Mouse (Mus musculus) mouse trophoblast stem cell (cell line): ENCODE data around the gene Dusp27.

Source experiments
- in situ Hi-C, 2 experiments: fragments of 300-500 bp; cut with MseI, MboI; formaldehyde crosslinking; loops; 2 replicates in 1 of 2; 3 replicates in 1 of 2; pipeline ENCODE4 v1.15.1; 2025

Gene Dusp27

DNA sequence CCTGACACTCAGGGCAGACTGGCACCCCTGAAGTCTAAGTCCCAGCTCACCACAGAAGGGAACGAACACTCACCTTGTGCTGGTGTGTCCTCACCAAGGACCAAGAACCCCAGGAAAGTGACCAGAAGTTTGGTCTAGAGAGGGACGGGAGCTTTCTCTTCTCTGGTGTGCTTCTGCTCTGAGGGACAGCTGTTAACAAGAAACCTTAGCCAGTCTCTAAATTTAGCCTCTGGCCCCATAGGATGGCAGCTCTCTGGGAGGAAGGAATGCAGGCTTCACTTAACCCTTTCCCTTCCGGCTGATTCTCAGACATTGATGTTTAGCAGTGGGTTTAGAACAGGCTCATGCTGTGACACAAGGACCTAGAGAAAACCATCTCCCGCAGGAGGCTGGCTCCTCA, at the start of gene Dusp27:
TSS of gene Dusp27 (minus strand) at position 204 of the 400 bp plus-strand sequence.
- in situ Hi-C loops = no loop called here

DNA sequence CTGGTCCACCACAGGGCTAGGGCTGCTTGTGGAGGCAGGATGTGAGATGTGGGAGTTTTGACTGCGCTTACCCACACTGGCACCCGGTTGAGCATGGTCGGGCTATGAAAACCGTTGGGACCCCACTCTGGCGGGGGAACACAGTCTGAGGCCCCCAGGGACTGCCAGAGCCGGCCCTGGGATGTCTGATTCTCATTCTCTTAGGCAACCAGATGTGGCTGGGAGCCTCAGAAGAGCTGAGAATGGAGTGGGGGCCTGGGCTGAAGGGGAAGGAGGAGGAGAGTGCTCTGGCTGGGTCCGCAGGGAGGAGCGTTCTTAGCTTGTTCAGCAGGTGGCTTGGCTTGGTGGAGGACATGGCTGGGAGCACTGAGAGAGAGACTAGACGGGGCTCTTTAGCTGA, 45.9 kb upstream of the Dusp27 start:
- in situ Hi-C loops = no loop called here

GRCm38 (mm10) chr1:166172992-166173391, 45.3 kb upstream of the Dusp27 start:
- in situ Hi-C loops = no loop called here

DNA sequence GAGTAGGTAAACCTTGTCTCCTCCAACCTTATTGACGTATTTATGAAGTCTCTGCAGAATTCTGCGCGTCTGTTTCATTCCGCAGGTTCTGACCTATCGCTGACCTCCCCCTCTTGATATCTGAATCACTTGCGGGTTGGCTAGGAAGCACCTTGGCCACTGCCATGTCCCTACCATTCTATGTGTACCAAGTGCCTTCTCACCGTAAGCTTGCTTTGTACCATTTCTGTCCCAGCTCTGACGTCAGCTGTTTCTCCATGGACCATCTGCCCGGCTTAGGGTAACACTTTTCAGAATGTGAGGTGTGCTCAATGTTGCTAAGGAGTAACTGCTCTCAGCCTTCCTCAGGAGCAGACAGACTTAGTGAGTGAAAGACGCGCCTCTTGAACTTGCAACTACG, 43.1 kb upstream of the Dusp27 start:
- in situ Hi-C loops = no loop called here

- in situ Hi-C loops = loop anchor here in 1 of 2 experiments (10.0 kb wide), 1 partner anchor 195 kb away; no protein-coding TSS in a partner anchor
Measured at GRCm38 (mm10) chr1:166169713-166170112, 42.0 kb upstream of the Dusp27 start.

DNA sequence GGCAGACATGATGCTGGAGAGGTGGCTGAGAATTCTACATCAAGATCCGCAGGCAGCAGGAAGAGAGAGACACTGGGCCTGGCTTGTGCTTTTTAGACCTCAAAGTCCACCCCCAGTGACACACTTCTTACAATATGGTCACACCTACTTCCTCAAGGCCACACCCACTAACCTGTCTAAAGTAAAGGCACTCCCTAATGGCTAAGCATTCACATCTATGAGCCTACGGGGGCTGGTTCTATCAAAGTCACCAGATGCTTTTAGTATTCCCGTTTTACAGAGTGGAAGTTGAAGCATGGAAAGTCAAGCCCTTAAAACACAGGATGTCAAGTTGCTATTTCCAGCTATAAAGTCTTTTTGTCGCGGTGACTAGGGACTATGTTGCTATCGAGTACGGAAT, 40.3 kb upstream of the Dusp27 start:
- in situ Hi-C loops = loop anchor here in 1 of 2 experiments (10.0 kb wide), 1 partner anchor 197 kb away; no protein-coding TSS in a partner anchor

GRCm38 (mm10) chr1:166167405-166167804, 39.7 kb upstream of the Dusp27 start:
- in situ Hi-C loops = loop anchor here in 1 of 2 experiments (10.0 kb wide), 1 partner anchor 197 kb away; no protein-coding TSS in a partner anchor

DNA sequence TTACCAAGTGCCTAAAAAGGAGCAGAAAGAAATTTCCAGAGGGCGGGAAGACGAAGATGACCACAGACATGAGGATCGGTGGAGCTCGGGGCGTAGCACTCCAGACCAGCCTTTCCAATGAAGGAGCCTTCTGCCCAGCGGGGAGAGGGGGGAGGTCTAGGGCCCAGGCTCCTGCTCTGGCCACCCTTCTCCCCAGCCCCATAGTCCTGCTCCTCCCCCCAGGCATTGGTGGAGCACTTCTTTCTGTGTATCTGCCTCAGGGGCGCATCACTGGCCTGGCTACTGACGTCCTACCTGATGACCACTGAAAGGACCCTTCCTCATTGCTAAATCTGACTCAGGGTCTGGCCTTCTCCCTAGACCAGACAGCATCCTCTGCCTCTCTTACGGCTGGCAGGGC, 37.4 kb upstream of the Dusp27 start:
- in situ Hi-C loops = loop anchor here in 1 of 2 experiments (10.0 kb wide), 1 partner anchor 200 kb away; no protein-coding TSS in a partner anchor

DNA sequence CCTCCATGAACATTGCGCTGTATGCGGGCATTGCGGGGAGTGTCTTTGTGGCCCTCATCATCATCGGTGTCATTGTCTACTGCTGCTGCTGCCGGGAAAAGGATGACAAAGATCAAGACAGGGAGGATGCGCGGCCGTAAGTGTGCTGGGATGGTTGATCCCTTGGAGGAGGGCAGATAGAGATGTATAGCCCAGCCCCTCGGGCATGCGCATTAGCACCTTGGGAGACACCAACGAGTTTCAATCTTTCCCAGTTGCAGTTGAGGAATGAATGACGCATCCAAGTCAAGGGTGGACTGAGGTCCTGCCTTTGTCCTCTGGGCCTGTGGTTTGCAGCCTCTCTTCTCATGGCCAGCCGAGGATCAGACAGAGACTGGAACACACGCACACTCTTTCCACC, 36.9 kb upstream of the Dusp27 start:
- in situ Hi-C loops = loop anchor here (5.0 to 10.0 kb wide), 3 partner anchors 153 to 200 kb away; no protein-coding TSS in a partner anchor

DNA sequence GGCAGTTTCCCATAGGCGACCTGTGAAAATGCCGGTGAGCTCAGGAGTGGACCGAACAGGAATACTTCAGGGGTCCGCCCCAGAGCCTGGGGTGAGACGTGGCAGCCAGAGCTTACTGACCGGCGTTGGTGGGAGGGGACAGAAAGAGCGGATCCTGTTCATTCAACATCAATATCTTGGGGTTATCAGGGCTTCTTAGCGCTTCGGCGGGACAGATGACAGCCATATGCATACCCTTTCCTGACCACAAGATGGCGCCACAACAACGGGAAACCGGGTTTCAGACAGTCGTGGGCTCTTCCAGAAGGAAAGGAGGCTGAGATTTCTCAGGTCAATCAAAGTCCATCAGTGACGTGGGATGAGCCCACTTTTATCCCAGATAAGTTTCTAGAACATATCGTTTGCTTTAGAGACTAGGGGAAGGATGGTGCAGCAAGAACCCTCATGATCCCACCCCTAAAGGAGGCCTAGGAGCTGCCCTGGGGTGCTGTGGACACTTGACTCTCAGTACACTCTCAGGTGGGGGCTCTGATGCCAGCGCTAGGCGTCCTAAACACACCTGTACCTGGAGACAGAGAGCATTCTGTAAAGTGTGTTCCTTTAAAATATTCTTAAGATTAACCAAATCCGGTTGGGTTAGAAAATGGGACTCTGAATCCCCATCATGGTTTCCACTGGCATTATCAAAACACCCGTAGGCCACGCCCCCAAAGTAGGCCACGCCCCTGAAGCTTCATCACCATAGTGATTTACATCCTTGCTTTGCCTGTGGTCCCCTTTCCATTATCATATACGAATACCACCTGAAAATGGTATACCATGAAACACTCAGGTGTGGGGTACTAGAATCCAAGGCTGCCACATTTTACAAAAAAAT, 33.1 kb upstream of the Dusp27 start:
- in situ Hi-C loops = loop anchor here (5.0 to 10.0 kb wide), 3 partner anchors 156 to 204 kb away; no protein-coding TSS in a partner anchor

DNA sequence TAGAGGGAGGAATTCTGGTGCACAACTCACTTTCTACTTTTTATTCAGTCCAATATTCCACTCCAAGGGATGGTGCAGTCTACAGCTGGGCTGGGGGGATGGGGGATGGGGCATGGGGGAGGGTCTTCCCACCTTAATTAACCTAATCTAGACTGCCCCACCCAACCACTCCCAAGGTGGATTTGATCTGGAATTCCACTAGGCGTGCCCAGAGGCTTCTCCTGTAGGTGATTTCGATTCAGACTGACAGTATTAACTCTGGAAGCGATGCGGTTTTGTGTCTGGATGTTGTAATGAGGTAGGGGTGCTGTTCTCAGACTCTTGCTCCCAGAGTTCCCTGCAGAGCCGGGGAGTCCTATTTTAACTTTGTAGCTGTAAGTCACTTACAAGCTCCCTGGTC, 32.4 kb upstream of the Dusp27 start:
- in situ Hi-C loops = loop anchor here (5.0 to 10.0 kb wide), 3 partner anchors 157 to 205 kb away; no protein-coding TSS in a partner anchor

DNA sequence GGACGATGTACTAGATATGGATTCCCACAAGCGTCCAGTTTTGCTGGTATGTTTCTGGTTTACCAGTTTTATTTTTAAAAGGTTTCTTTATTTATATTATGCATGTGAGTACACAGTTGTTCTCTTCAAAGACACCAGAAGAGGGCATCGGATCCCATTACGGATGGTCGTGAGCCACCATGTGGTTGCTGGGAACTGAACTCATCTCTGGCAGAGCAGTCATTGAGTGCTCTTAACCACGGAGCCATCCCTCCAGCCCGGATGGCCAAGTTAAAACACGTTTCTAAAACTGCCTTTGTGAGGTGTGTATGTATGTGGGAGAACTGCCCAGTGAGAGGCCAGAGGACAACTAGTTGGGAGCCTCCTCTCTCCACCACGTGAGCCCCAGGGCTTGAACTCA, 30.9 kb upstream of the Dusp27 start:
- in situ Hi-C loops = loop anchor here (10.0 kb wide), 3 partner anchors 154 to 314 kb away; partner anchors contain the start of gene Pou2f1 (in 2 of the 2)

DNA sequence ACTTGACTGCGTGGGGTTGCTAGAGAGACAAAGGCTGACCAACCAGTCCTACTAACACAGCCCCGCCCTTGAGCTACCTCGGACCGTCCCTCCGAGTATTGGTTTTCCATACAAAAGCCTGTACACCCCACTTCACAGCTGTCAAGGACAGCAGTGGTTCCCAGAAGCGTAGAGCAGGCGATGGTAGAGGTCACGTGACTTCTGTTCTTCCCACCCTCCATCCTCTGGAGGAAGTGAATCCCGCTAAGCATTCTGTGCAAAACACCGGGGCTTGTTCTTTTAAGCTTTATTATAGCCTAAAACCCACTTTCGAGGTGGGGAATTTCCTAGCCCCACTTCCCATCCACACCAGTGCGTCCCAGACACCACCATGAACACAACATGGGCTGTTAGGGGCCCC, 30.0 kb upstream of the Dusp27 start:
- in situ Hi-C loops = loop anchor here (10.0 kb wide), 3 partner anchors 153 to 313 kb away; partner anchors contain the start of gene Pou2f1 (in 2 of the 2)

GRCm38 (mm10) chr1:166155113-166155494, 27.4 kb upstream of the Dusp27 start:
- in situ Hi-C loops = loop anchor here (10.0 kb wide), 3 partner anchors 150 to 310 kb away; partner anchors contain the start of gene Pou2f1 (in 2 of the 2)

- in situ Hi-C loops = loop anchor here (5.0 to 10.0 kb wide), 5 partner anchors 150 to 377 kb away; partner anchors contain the start of gene Pou2f1 (in 2 of the 2)
Measured at GRCm38 (mm10) chr1:166154162-166155112, 26.7 kb upstream of the Dusp27 start.

GRCm38 (mm10) chr1:166153351-166154120, 25.8 kb upstream of the Dusp27 start:
- in situ Hi-C loops = loop anchor here (5.0 to 10.0 kb wide), 5 partner anchors 149 to 376 kb away; partner anchors contain the start of gene Pou2f1 (in 2 of the 2)

DNA sequence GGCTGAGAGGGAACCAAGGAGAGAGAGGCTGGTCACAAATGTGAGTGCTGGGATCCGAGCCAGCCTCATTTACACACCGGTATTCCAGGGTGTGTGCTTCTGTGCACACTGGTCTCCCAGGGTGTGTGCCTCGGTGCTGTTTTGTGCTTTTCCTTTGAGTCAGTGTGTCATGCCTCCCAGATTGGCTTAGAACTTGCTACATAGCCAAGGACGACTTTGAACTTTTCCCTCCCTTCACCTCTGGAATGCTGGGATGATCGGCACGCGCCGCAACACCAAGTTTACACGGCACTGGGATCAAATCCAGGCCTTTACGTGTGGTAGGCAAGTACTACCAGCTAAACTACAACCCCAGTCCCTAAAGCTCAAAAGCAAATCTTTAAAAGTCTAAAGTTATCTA, 24.3 kb upstream of the Dusp27 start:
- in situ Hi-C loops = loop anchor here (5.0 to 10.0 kb wide), 5 partner anchors 147 to 375 kb away; partner anchors contain the start of gene Pou2f1 (in 2 of the 2)

- in situ Hi-C loops = loop anchor here (5.0 to 10.0 kb wide), 5 partner anchors 147 to 374 kb away; partner anchors contain the start of gene Pou2f1 (in 2 of the 2)
Measured at GRCm38 (mm10) chr1:166151341-166151740, 23.6 kb upstream of the Dusp27 start.

- in situ Hi-C loops = loop anchor here (5.0 to 10.0 kb wide), 5 partner anchors 145 to 373 kb away; partner anchors contain the start of gene Pou2f1 (in 2 of the 2)
Measured at GRCm38 (mm10) chr1:166150035-166150434, 22.3 kb upstream of the Dusp27 start.

DNA sequence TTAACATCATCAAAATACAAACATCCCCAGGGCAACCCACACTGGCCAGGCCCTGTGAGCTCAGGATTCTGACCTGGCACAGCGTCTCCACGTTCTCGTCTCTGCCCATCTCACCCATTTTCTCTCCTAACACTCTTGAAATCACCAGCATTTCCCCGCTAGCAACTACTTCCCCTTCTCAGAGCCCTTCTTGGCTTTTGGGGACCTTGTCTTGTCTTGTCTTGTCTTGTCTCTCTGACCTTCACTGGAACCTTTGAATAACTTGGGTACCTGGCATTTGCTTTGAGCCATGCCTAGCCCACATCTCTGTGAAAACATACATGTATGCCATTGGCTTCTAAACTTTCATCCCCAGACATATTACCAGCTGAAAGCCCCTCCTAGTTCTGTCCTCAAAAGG, 21.7 kb upstream of the Dusp27 start:
- in situ Hi-C loops = no loop called here
